In the genomic region with DNA sequence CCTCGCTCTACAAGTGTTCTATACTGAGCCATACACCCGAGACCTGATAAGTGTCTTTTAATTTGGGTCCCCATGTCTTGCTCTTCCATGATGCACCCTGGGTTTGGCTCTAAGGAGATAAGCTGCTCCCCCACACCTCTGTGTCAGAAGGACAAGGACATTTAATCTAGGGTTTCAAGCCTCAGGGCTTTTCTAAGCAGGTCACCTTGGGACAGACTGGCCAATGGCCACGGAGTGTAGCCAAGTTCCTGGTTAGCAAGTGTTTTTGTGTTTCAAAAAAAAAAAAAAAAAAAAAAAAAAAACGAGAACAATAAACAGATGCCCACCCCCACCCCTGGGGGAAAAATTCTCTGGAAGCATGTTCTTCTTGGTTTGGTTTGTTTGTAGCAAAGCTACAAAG, we compare ENCODE assay signal across 12 mouse cellular contexts. TPM values are rescaled to one million over a fixed set of nuclear protein-coding genes. Genes with fewer than 3 reads are reported as not detected.
A peak's percentile ranks its signal among the peaks of the same experiment; 100 is the strongest.
DNase-seq lines count a peak whose midpoint lies in the region; ATAC-seq and TF ChIP-seq lines count a peak whose summit lies in the region.
"Had no signal": no experiment of that assay in that cellular context is flagged by ENCODE, and none has a peak within 500 bp of the region (broad histone marks: within the 10 kb centered on the region; RNA-seq: fewer than 3 reads in every experiment).

No protein-coding gene starts in this region.

- H3K4me1 ChIP-seq in lung, adult 2 months (ENCODE audit: control insufficient read depth, insufficient read depth, low read length): peaks cover 53% of the 10 kb centered on the region
- H3K4me1 ChIP-seq in intestine, embryonic 15.5 days (replicated peaks): peaks cover 27% of the 10 kb centered on the region

- TF ChIP-seq POLR2A in lung, adult 2 months (IDR thresholded peaks at IDR 0.05; ENCODE audit: borderline replicate concordance, extremely low read depth, low read depth, low read length): no peak

- no peak overlapping the region for H3K27ac ChIP-seq in intestine, embryonic 15.5 days
- H3K27ac ChIP-seq: hindbrain, postnatal 0 days had no signal

- WGBS in lung, adult 2 months: 34% methylated on average over 4 of the region's 4 CpGs
- WGBS in intestine, embryonic 15.5 days: 82% methylated on average over 4 of the region's 4 CpGs

- ATAC-seq in intestine, embryonic 15.5 days: no peak
- ATAC-seq: forebrain, embryonic 16.5 days; hindbrain, postnatal 0 days; Patski had no signal

- no peak overlapping the region for H3K9ac ChIP-seq in intestine, embryonic 15.5 days

- H3K27me3 ChIP-seq in intestine, embryonic 15.5 days (replicated peaks): no peaks in the 10 kb centered on the region
- H3K27me3 ChIP-seq: Patski had no signal

- H3K4me3 ChIP-seq in lung, adult 2 months (replicated peaks; ENCODE audit: extremely low read depth, low read depth, low read length): no peak overlapping the region
- H3K4me3 ChIP-seq in intestine, embryonic 15.5 days (replicated peaks): no peak overlapping the region

- TF ChIP-seq CTCF in lung, adult 2 months (IDR thresholded peaks at IDR 0.05; ENCODE audit: insufficient read depth, low read length): no peak

- DNase-seq in lung, adult 2 months: peak; percentile 43
- no peak for DNase-seq in lung, postnatal 25 days (ENCODE audit: low spot score)
- DNase-seq in cerebellum, postnatal 10 days: peak; percentile 66 to 67
- DNase-seq in heart, postnatal 36 days: peak; percentile 74 to 78
- peak; percentile 77 for DNase-seq in testis, postnatal 10 days (ENCODE audit: low spot score)
- no peak for DNase-seq in left cerebral cortex, adult 9 months (ENCODE audit: low spot score in 2 of 2)

- H3K36me3 ChIP-seq in intestine, embryonic 15.5 days: no peaks in the 10 kb centered on the region

- H3K9me3 ChIP-seq in intestine, embryonic 15.5 days: no peaks in the 10 kb centered on the region

- no peak overlapping the region for H3K4me2 ChIP-seq in intestine, embryonic 15.5 days (replicated peaks)

- intact Hi-C loops in heart, postnatal 36 days (cut with DNase I): no loop called here

RNA-seq across cellular contexts. Expression of gene Klf13, which starts 9.6 kb away (rescaled TPM):
- polyA plus RNA-seq in lung, adult 2 months (2012; rRNA removed): 88.4 and 109 TPM in 2 replicates
- 10 to 100 TPM; 49.2 to 58.7 TPM for total RNA-seq in heart, postnatal 36 days (2021)
- polyA plus RNA-seq in intestine, embryonic 15.5 days (2015; fragmentation: Nextera tagmentation; extraction: Ambion mirVana): 25.9 and 26.7 TPM in 2 replicates

RNA-seq across cellular contexts. Expression of gene E030018B13Rik, which starts 12.4 kb away (rescaled TPM):
- polyA plus RNA-seq in lung, adult 2 months (2012; rRNA removed): not detected in 2 replicates
- total RNA-seq in heart, postnatal 36 days (2021): not detected
- polyA plus RNA-seq in intestine, embryonic 15.5 days (2015; fragmentation: Nextera tagmentation; extraction: Ambion mirVana): not detected in 2 replicates
- total RNA-seq: hindbrain, postnatal 0 days had no signal
- polyA plus RNA-seq: hindbrain, postnatal 0 days; limb, embryonic 14.5 days; Patski; urinary bladder, adult 2 months had no signal

Comparison
In these comparisons a context has a peak if more than half of its experiments do, and no peak if none do; other contexts are left out.
1. DNase-seq: peak in lung, adult 2 months (single experiment), cerebellum, postnatal 10 days (2 of 2), heart, postnatal 36 days (2 of 2) and testis, postnatal 10 days (single experiment); none in lung, postnatal 25 days (single experiment) and left cerebral cortex, adult 9 months (0 of 2).